ENCODE assay signal across 15 mouse cellular contexts in genomic region chr2:76050092-76050491, GRCm38 (mm10).
A peak's percentile ranks its signal among the peaks of the same experiment; 100 is the strongest.
DNase-seq lines count a peak whose midpoint lies in the region; ATAC-seq and TF ChIP-seq lines count a peak whose summit lies in the region.
"Had no signal": no experiment of that assay in that cellular context is flagged by ENCODE, and none has a peak within 500 bp of the region (broad histone marks: within the 10 kb centered on the region; RNA-seq: fewer than 3 reads in every experiment).

No protein-coding gene starts in this region.

- ATAC-seq in neural tube, embryonic 13.5 days (ENCODE audit: low read depth) = no peak
- ATAC-seq in kidney, postnatal 0 days (replicated peaks; ENCODE audit: low FRiP score, low read depth) = peak; percentile 79
- ATAC-seq: forebrain, postnatal 0 days; hindbrain, postnatal 0 days; liver, postnatal 0 days had no signal

- no peak overlapping the region for H3K9ac ChIP-seq in neural tube, embryonic 13.5 days
- no peak overlapping the region for H3K9ac ChIP-seq in kidney, postnatal 0 days (ENCODE audit: low read depth, low read length)
- H3K9ac ChIP-seq: embryonic facial prominence, embryonic 15.5 days; forebrain, postnatal 0 days; liver, postnatal 0 days had no signal

- peaks cover 48% of the 10 kb centered on the region for H3K4me1 ChIP-seq in neural tube, embryonic 13.5 days (replicated peaks)
- H3K4me1 ChIP-seq in kidney, postnatal 0 days (replicated peaks; ENCODE audit: insufficient read depth, low read length) = no peaks in the 10 kb centered on the region

- no peaks in the 10 kb centered on the region for H3K9me3 ChIP-seq in neural tube, embryonic 13.5 days
- H3K9me3 ChIP-seq in kidney, postnatal 0 days (replicated peaks; ENCODE audit: low read length) = no peaks in the 10 kb centered on the region
- H3K9me3 ChIP-seq: embryonic facial prominence, embryonic 15.5 days had no signal

- DNase-seq in neural tube, embryonic 10.5 days (ENCODE audit: extremely low spot score, low spot score) = no peak
- peak; percentile 23 to 43 for DNase-seq in adrenal gland, postnatal 36 days
- no peak for DNase-seq in kidney, postnatal 0 days (ENCODE audit: low spot score)
- DNase-seq in cerebellum, adult 18-20 months = no peak
- no peak for DNase-seq in urinary bladder, postnatal 4 days (ENCODE audit: low spot score in 2 of 2)
- no peak for DNase-seq in testis, postnatal 14 days (ENCODE audit: low spot score)
- DNase-seq: cerebellum, postnatal 36 days; forebrain, postnatal 0 days; liver, postnatal 0 days; lung, postnatal 4 days; right cerebral cortex, postnatal 4 days had no signal

- H3K4me3 ChIP-seq in neural tube, embryonic 13.5 days = no peak overlapping the region
- no peak overlapping the region for H3K4me3 ChIP-seq in kidney, postnatal 0 days (replicated peaks; ENCODE audit: low read depth, low read length)
- H3K4me3 ChIP-seq: embryonic facial prominence, embryonic 15.5 days; myocyte had no signal

- no peaks in the 10 kb centered on the region for H3K36me3 ChIP-seq in neural tube, embryonic 13.5 days
- H3K36me3 ChIP-seq in kidney, postnatal 0 days (ENCODE audit: insufficient read depth, low read length) = no peaks in the 10 kb centered on the region
- H3K36me3 ChIP-seq: embryonic facial prominence, embryonic 15.5 days had no signal

- H3K27ac ChIP-seq in neural tube, embryonic 13.5 days (replicated peaks) = peak overlapping the region; percentile 68; the same call in 1 of the 2 replicates
- H3K27ac ChIP-seq in kidney, postnatal 0 days = no peak overlapping the region
- H3K27ac ChIP-seq: embryonic facial prominence, embryonic 15.5 days; hindbrain, postnatal 0 days had no signal

- WGBS in neural tube, embryonic 13.5 days = 77% methylated on average over 10 of the region's 10 CpGs
- WGBS in kidney, postnatal 0 days = 74% methylated on average over 10 of the region's 10 CpGs

- TF ChIP-seq CTCF in kidney, postnatal 0 days (IDR thresholded peaks at IDR 0.05; ENCODE audit: low read depth) = no peak

- H3K4me2 ChIP-seq in neural tube, embryonic 13.5 days = no peak overlapping the region
- no peak overlapping the region for H3K4me2 ChIP-seq in kidney, postnatal 0 days (ENCODE audit: low read length)
- H3K4me2 ChIP-seq: embryonic facial prominence, embryonic 15.5 days had no signal

- H3K27me3 ChIP-seq in neural tube, embryonic 13.5 days = no peaks in the 10 kb centered on the region
- no peaks in the 10 kb centered on the region for H3K27me3 ChIP-seq in kidney, postnatal 0 days (ENCODE audit: insufficient read depth, low read length)
- H3K27me3 ChIP-seq: embryonic facial prominence, embryonic 15.5 days had no signal

Comparison
In these comparisons a context has a peak if more than half of its experiments do, and no peak if none do; other contexts are left out.
1. DNase-seq: peak in adrenal gland, postnatal 36 days (2 of 2); none in neural tube, embryonic 10.5 days (single experiment), kidney, postnatal 0 days (single experiment), cerebellum, adult 18-20 months (0 of 2), urinary bladder, postnatal 4 days (0 of 2) and testis, postnatal 14 days (single experiment).